Mouse (Mus musculus): ENCODE results near the gene Soga1. TPM values are rescaled to one million over a fixed set of nuclear protein-coding genes. Genes with fewer than 3 reads are reported as not detected.

The Soga1 gene
- polyA plus RNA-seq (2014; fragmentation: Nextera tagmentation; extraction: Ambion mirVana), result 6.3 and 6.4 TPM in 2 replicates

GRCm38 (mm10) chr2:157078793-157079700 lies at the start of gene Soga1:
Soga1 (minus strand) TSS chr2:157079254.
- peak; percentile 91 for ATAC-seq (ENCODE audit: low FRiP score, low TSS enrichment)
- peaks cover 36% of the 10 kb centered on the region for H3K4me1 ChIP-seq (ENCODE audit: control insufficient read depth, insufficient read depth, low read length)

GRCm38 (mm10) chr2:157128072-157128471 lies 49.0 kb upstream of the Soga1 start:
- Histone ChIP-seq H3K4me2 (replicated peaks; ENCODE audit: low read depth, low read length) (no peak overlapping the region), H3K9ac (ENCODE audit: low read depth, low read length) (no peak overlapping the region), H3K27ac (ENCODE audit: low read depth, low read length) (no peak overlapping the region), H3K4me1 (ENCODE audit: control insufficient read depth, insufficient read depth, low read length) (no peaks in the 10 kb centered on the region), H3K27me3 (ENCODE audit: control insufficient read depth, insufficient read depth, low read length) (no peaks in the 10 kb centered on the region), H3K9me3 (ENCODE audit: control insufficient read depth, low read length) (no peaks in the 10 kb centered on the region), H3K36me3 (ENCODE audit: control insufficient read depth, insufficient read depth, low read length) (peaks cover 13% of the 10 kb centered on the region; the same call in 1 of the 2 replicates), H3K4me3 (ENCODE audit: low read length) (no peak overlapping the region)
- ATAC-seq (ENCODE audit: low FRiP score, low TSS enrichment), result no peak
- 67% methylated on average over 4 of the region's 4 CpGs for WGBS

More at GRCm38 (mm10) chr2:157078793-157079700, at the start of gene Soga1:
- H3K36me3 ChIP-seq (ENCODE audit: control insufficient read depth, insufficient read depth, low read length), result peaks cover 9% of the 10 kb centered on the region; the same call in 1 of the 2 replicates
- WGBS, result under 1% methylated on average over 94 of the region's 136 CpGs
- H3K27me3 ChIP-seq (ENCODE audit: control insufficient read depth, insufficient read depth, low read length), result no peaks in the 10 kb centered on the region
- H3K9me3 ChIP-seq (ENCODE audit: control insufficient read depth, low read length), result no peaks in the 10 kb centered on the region
- H3K9ac ChIP-seq (ENCODE audit: low read depth, low read length), result peak within 1 kb of the TSS; percentile 98
- peak within 1 kb of the TSS; percentile 96 for H3K4me3 ChIP-seq (ENCODE audit: low read length)
- peak within 1 kb of the TSS; percentile 99 for H3K27ac ChIP-seq (ENCODE audit: low read depth, low read length)
- H3K4me2 ChIP-seq (replicated peaks; ENCODE audit: low read depth, low read length), result peak within 1 kb of the TSS; percentile 77

- H3K4me1 ChIP-seq (ENCODE audit: control insufficient read depth, insufficient read depth, low read length), result no peaks in the 10 kb centered on the region
- H3K4me2 ChIP-seq (replicated peaks; ENCODE audit: low read depth, low read length), result no peak overlapping the region
- no peak overlapping the region for H3K27ac ChIP-seq (ENCODE audit: low read depth, low read length)
- ATAC-seq (ENCODE audit: low FRiP score, low TSS enrichment), result no peak
- H3K9me3 ChIP-seq (ENCODE audit: control insufficient read depth, low read length), result no peaks in the 10 kb centered on the region
- H3K27me3 ChIP-seq (ENCODE audit: control insufficient read depth, insufficient read depth, low read length), result no peaks in the 10 kb centered on the region
- 90% methylated on average over 3 of the region's 3 CpGs for WGBS
- H3K4me3 ChIP-seq (ENCODE audit: low read length), result no peak overlapping the region
- H3K9ac ChIP-seq (ENCODE audit: low read depth, low read length), result no peak overlapping the region
- peaks cover 14% of the 10 kb centered on the region; the same call in 1 of the 2 replicates for H3K36me3 ChIP-seq (ENCODE audit: control insufficient read depth, insufficient read depth, low read length)
These were observed 48.3 kb upstream of the Soga1 start for GRCm38 (mm10) chr2:157127370-157127769.

- no peak overlapping the region for H3K4me2 ChIP-seq (replicated peaks; ENCODE audit: low read depth, low read length)
- no peaks in the 10 kb centered on the region for H3K9me3 ChIP-seq (ENCODE audit: control insufficient read depth, low read length)
- H3K27me3 ChIP-seq (ENCODE audit: control insufficient read depth, insufficient read depth, low read length), result no peaks in the 10 kb centered on the region
- 88% methylated on average over 3 of the region's 3 CpGs for WGBS
- H3K27ac ChIP-seq (ENCODE audit: low read depth, low read length), result no peak overlapping the region
- no peak overlapping the region for H3K4me3 ChIP-seq (ENCODE audit: low read length)
- no peak overlapping the region for H3K9ac ChIP-seq (ENCODE audit: low read depth, low read length)
- peaks cover 32% of the 10 kb centered on the region; the same call in 1 of the 2 replicates for H3K36me3 ChIP-seq (ENCODE audit: control insufficient read depth, insufficient read depth, low read length)
- H3K4me1 ChIP-seq (ENCODE audit: control insufficient read depth, insufficient read depth, low read length), result no peaks in the 10 kb centered on the region
- ATAC-seq (ENCODE audit: low FRiP score, low TSS enrichment), result no peak
These were observed 46.2 kb upstream of the Soga1 start for GRCm38 (mm10) chr2:157125246-157125645.

GRCm38 (mm10) chr2:157121766-157122165 lies 42.7 kb upstream of the Soga1 start:
- Histone ChIP-seq H3K4me2 (replicated peaks; ENCODE audit: low read depth, low read length) (no peak overlapping the region), H3K27me3 (ENCODE audit: control insufficient read depth, insufficient read depth, low read length) (no peaks in the 10 kb centered on the region), H3K36me3 (ENCODE audit: control insufficient read depth, insufficient read depth, low read length) (peaks cover 28% of the 10 kb centered on the region; the same call in 1 of the 2 replicates), H3K9ac (ENCODE audit: low read depth, low read length) (no peak overlapping the region), H3K27ac (ENCODE audit: low read depth, low read length) (no peak overlapping the region), H3K9me3 (ENCODE audit: control insufficient read depth, low read length) (no peaks in the 10 kb centered on the region), H3K4me3 (ENCODE audit: low read length) (no peak overlapping the region), H3K4me1 (ENCODE audit: control insufficient read depth, insufficient read depth, low read length) (no peaks in the 10 kb centered on the region)
- no peak for ATAC-seq (ENCODE audit: low FRiP score, low TSS enrichment)
- 93% methylated on average over 8 of the region's 8 CpGs for WGBS

GRCm38 (mm10) chr2:157119075-157119474 lies 40.0 kb upstream of the Soga1 start:
- Histone ChIP-seq H3K4me2 (replicated peaks; ENCODE audit: low read depth, low read length) (no peak overlapping the region), H3K4me3 (ENCODE audit: low read length) (no peak overlapping the region), H3K4me1 (ENCODE audit: control insufficient read depth, insufficient read depth, low read length) (no peaks in the 10 kb centered on the region), H3K36me3 (ENCODE audit: control insufficient read depth, insufficient read depth, low read length) (peaks cover 44% of the 10 kb centered on the region), H3K27me3 (ENCODE audit: control insufficient read depth, insufficient read depth, low read length) (no peaks in the 10 kb centered on the region), H3K9me3 (ENCODE audit: control insufficient read depth, low read length) (no peaks in the 10 kb centered on the region), H3K27ac (ENCODE audit: low read depth, low read length) (no peak overlapping the region), H3K9ac (ENCODE audit: low read depth, low read length) (no peak overlapping the region)
- ATAC-seq (ENCODE audit: low FRiP score, low TSS enrichment), result no peak
- WGBS, result 70% methylated on average over 3 of the region's 3 CpGs

- Histone ChIP-seq H3K9ac (ENCODE audit: low read depth, low read length) (no peak overlapping the region), H3K4me2 (replicated peaks; ENCODE audit: low read depth, low read length) (no peak overlapping the region), H3K4me1 (ENCODE audit: control insufficient read depth, insufficient read depth, low read length) (no peaks in the 10 kb centered on the region), H3K27ac (ENCODE audit: low read depth, low read length) (no peak overlapping the region), H3K4me3 (ENCODE audit: low read length) (no peak overlapping the region), H3K9me3 (ENCODE audit: control insufficient read depth, low read length) (no peaks in the 10 kb centered on the region), H3K27me3 (ENCODE audit: control insufficient read depth, insufficient read depth, low read length) (no peaks in the 10 kb centered on the region), H3K36me3 (ENCODE audit: control insufficient read depth, insufficient read depth, low read length) (peaks cover 48% of the 10 kb centered on the region)
- no peak for ATAC-seq (ENCODE audit: low FRiP score, low TSS enrichment)
- 81% methylated on average over 4 of the region's 4 CpGs for WGBS
These were observed 39.5 kb upstream of the Soga1 start for GRCm38 (mm10) chr2:157118556-157118955.

GRCm38 (mm10) chr2:157116964-157117363 lies 37.9 kb upstream of the Soga1 start:
- Histone ChIP-seq H3K9ac (ENCODE audit: low read depth, low read length) (no peak overlapping the region), H3K4me2 (replicated peaks; ENCODE audit: low read depth, low read length) (no peak overlapping the region), H3K4me1 (ENCODE audit: control insufficient read depth, insufficient read depth, low read length) (no peaks in the 10 kb centered on the region), H3K9me3 (ENCODE audit: control insufficient read depth, low read length) (no peaks in the 10 kb centered on the region), H3K27me3 (ENCODE audit: control insufficient read depth, insufficient read depth, low read length) (no peaks in the 10 kb centered on the region), H3K27ac (ENCODE audit: low read depth, low read length) (no peak overlapping the region), H3K36me3 (ENCODE audit: control insufficient read depth, insufficient read depth, low read length) (peaks cover 48% of the 10 kb centered on the region), H3K4me3 (ENCODE audit: low read length) (no peak overlapping the region)
- WGBS, result 21% methylated on average over 3 of the region's 3 CpGs
- no peak for ATAC-seq (ENCODE audit: low FRiP score, low TSS enrichment)

- H3K9ac ChIP-seq (ENCODE audit: low read depth, low read length), result no peak overlapping the region
- H3K4me3 ChIP-seq (ENCODE audit: low read length), result no peak overlapping the region
- peaks cover 38% of the 10 kb centered on the region for H3K36me3 ChIP-seq (ENCODE audit: control insufficient read depth, insufficient read depth, low read length)
- no peaks in the 10 kb centered on the region for H3K4me1 ChIP-seq (ENCODE audit: control insufficient read depth, insufficient read depth, low read length)
- WGBS, result 90% methylated on average over 4 of the region's 4 CpGs
- no peak overlapping the region for H3K27ac ChIP-seq (ENCODE audit: low read depth, low read length)
- no peak for ATAC-seq (ENCODE audit: low FRiP score, low TSS enrichment)
- H3K9me3 ChIP-seq (ENCODE audit: control insufficient read depth, low read length), result no peaks in the 10 kb centered on the region
- H3K4me2 ChIP-seq (replicated peaks; ENCODE audit: low read depth, low read length), result no peak overlapping the region
- H3K27me3 ChIP-seq (ENCODE audit: control insufficient read depth, insufficient read depth, low read length), result no peaks in the 10 kb centered on the region
These were observed 29.2 kb upstream of the Soga1 start for GRCm38 (mm10) chr2:157108236-157108635.
